Mouse (Mus musculus): ENCODE measurements around the gene Mtmr12. TPM values are rescaled to one million over a fixed set of nuclear protein-coding genes. Genes with fewer than 3 reads are reported as not detected.

The Mtmr12 gene
- polyA plus RNA-seq, 2 experiments: 16.6 to 20.7 TPM

DNA sequence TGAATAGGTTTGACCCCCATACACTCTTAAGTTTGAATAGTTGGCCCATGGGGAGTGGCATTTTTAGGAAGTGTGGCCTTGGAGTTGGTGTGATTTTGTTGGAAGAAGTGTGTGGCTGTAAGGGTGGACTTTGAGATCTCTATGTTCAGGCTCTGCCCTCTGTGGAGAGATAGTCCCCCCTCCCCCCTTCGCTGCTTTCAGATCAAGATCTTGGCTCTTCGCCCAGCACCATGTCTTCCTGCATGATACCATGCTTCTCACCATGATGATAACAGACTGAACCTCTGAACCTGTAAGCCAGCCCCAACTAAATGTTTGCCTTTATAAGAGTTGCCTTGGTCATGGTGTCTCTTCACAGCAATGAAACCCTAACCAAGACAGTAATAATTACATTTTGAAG, 86.9 kb downstream of the Mtmr12 start:
- Histone ChIP-seq H3K9ac (ENCODE audit: low read depth, low read length, severe bottlenecking) (no peak overlapping the region), H3K4me3 (replicated peaks; ENCODE audit: low read length) (no peak overlapping the region), H3K4me2 (replicated peaks; ENCODE audit: low read depth, low read length, severe bottlenecking) (no peak overlapping the region), H3K27ac (replicated peaks; ENCODE audit: low read depth, low read length) (no peak overlapping the region), H3K4me1 (ENCODE audit: control insufficient read depth, insufficient read depth, low read length) (no peaks in the 10 kb centered on the region), H3K27me3 (ENCODE audit: control insufficient read depth, insufficient read depth, low read length) (no peaks in the 10 kb centered on the region), H3K36me3 (ENCODE audit: control insufficient read depth, insufficient read depth, low read length) (no peaks in the 10 kb centered on the region), H3K9me3 (ENCODE audit: control insufficient read depth, low read length) (no peaks in the 10 kb centered on the region)
- DNase-seq (ENCODE audit: low spot score) (no peak), ATAC-seq (ENCODE audit: low FRiP score, low read depth) (no peak)
- WGBS: 85% methylated on average over 2 of the region's 2 CpGs
- TF ChIP-seq POLR2A (IDR thresholded peaks at IDR 0.05; ENCODE audit: borderline replicate concordance, extremely low read depth, insufficient read depth, insufficient read length): no peak

DNA sequence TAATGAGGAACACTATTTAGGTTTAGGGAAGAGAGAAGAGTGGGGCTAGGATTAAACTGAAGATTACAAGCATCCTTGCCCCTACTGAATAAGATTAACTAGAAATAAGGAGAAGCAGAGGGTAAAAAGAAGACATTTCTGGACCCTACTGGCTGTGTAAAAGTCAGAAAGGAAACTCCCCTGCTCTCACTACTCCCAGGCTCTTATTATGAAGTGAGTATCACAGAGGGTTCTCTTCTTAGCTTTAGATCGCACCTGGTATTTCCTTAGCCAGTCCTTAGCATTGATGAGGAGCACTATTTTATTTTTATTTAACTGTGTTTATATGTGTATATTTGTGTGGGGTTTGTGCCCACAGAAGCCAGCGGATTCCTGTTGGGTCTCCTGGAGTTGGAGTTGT, 91.4 kb downstream of the Mtmr12 start:
- 50% methylated on average over 2 of the region's 2 CpGs for whole genome bisulfite sequencing
- H3K4me2 ChIP-seq (replicated peaks; ENCODE audit: low read depth, low read length, severe bottlenecking): no peak overlapping the region
- H3K4me3 ChIP-seq (replicated peaks; ENCODE audit: low read length): no peak overlapping the region
- no peak overlapping the region for H3K27ac ChIP-seq (replicated peaks; ENCODE audit: low read depth, low read length)
- ATAC-seq (ENCODE audit: low FRiP score, low read depth) (no peak), DNase-seq (ENCODE audit: low spot score) (no peak)
- H3K9me3 ChIP-seq (ENCODE audit: control insufficient read depth, low read length): no peaks in the 10 kb centered on the region
- no peaks in the 10 kb centered on the region for H3K36me3 ChIP-seq (ENCODE audit: control insufficient read depth, insufficient read depth, low read length)
- no peaks in the 10 kb centered on the region for H3K27me3 ChIP-seq (ENCODE audit: control insufficient read depth, insufficient read depth, low read length)
- H3K4me1 ChIP-seq (ENCODE audit: control insufficient read depth, insufficient read depth, low read length): no peaks in the 10 kb centered on the region
- no peak overlapping the region for H3K9ac ChIP-seq (ENCODE audit: low read depth, low read length, severe bottlenecking)
- no peak for TF ChIP-seq POLR2A (IDR thresholded peaks at IDR 0.05; ENCODE audit: borderline replicate concordance, extremely low read depth, insufficient read depth, insufficient read length)

DNA sequence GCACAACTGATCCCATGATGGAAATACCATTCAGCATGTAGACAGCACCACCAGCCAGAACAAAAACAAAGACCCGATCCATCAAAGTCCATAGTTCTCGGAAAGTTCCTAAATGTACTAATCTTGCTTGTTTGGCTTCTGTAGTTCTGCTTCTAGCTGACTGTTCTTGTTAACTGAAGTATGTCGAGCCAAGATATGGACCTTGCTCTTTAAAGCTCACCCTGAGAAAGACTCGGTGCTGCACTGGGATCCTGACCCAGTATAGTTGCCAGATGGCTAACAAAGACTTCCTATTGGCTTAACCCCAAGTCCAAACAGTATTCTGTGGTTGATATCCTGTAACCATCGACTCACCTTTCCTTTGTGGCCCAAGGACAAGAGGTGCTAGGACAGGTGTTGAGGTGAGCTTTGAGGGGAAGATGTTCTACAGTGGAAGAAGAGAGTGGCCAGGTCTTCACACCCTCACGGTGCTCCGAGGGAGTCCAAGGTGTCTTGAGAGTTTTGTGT, 93.5 kb downstream of the Mtmr12 start:
- Histone ChIP-seq H3K4me3 (replicated peaks; ENCODE audit: low read length) (no peak overlapping the region), H3K4me1 (ENCODE audit: control insufficient read depth, insufficient read depth, low read length) (no peaks in the 10 kb centered on the region), H3K27ac (replicated peaks; ENCODE audit: low read depth, low read length) (no peak overlapping the region), H3K9ac (ENCODE audit: low read depth, low read length, severe bottlenecking) (no peak overlapping the region), H3K9me3 (ENCODE audit: control insufficient read depth, low read length) (no peaks in the 10 kb centered on the region), H3K36me3 (ENCODE audit: control insufficient read depth, insufficient read depth, low read length) (no peaks in the 10 kb centered on the region), H3K4me2 (replicated peaks; ENCODE audit: low read depth, low read length, severe bottlenecking) (no peak overlapping the region), H3K27me3 (ENCODE audit: control insufficient read depth, insufficient read depth, low read length) (no peaks in the 10 kb centered on the region)
- DNase-seq (ENCODE audit: low spot score) (no peak), ATAC-seq (ENCODE audit: low FRiP score, low read depth) (no peak)
- no peak for TF ChIP-seq POLR2A (IDR thresholded peaks at IDR 0.05; ENCODE audit: borderline replicate concordance, extremely low read depth, insufficient read depth, insufficient read length)
- 83% methylated on average over 7 of the region's 7 CpGs for WGBS

DNA sequence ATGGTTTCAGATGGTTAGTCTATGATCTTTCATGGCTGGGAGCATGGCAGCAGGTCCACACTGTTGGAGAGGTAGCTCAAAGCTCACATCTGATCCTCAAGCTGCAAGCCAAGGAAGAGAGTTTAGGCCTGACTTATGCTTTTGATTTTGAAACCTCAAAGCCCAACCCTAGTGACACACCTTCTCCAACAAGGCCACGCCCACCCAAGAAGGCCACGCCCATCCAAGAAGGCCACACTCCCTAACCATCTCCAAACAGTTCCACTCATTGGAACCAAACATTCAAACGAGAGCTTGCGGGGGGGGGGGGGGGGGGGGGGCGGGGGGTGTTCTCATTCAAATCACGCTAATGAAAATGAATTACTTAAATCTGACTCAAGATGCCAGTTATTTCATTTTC, 96.9 kb downstream of the Mtmr12 start:
- no peaks in the 10 kb centered on the region for H3K36me3 ChIP-seq (ENCODE audit: control insufficient read depth, insufficient read depth, low read length)
- no peak overlapping the region for H3K9ac ChIP-seq (ENCODE audit: low read depth, low read length, severe bottlenecking)
- TF ChIP-seq POLR2A (IDR thresholded peaks at IDR 0.05; ENCODE audit: borderline replicate concordance, extremely low read depth, insufficient read depth, insufficient read length): no peak
- no peak overlapping the region for H3K27ac ChIP-seq (replicated peaks; ENCODE audit: low read depth, low read length)
- H3K27me3 ChIP-seq (ENCODE audit: control insufficient read depth, insufficient read depth, low read length): no peaks in the 10 kb centered on the region
- H3K4me1 ChIP-seq (ENCODE audit: control insufficient read depth, insufficient read depth, low read length): no peaks in the 10 kb centered on the region
- no peak overlapping the region for H3K4me3 ChIP-seq (replicated peaks; ENCODE audit: low read length)
- 76% methylated on average over 4 of the region's 6 CpGs for WGBS
- H3K4me2 ChIP-seq (replicated peaks; ENCODE audit: low read depth, low read length, severe bottlenecking): no peak overlapping the region
- DNase-seq (ENCODE audit: low spot score): no peak
- H3K9me3 ChIP-seq (ENCODE audit: control insufficient read depth, low read length): no peaks in the 10 kb centered on the region
- no peak for ATAC-seq (ENCODE audit: low FRiP score, low read depth)

DNA sequence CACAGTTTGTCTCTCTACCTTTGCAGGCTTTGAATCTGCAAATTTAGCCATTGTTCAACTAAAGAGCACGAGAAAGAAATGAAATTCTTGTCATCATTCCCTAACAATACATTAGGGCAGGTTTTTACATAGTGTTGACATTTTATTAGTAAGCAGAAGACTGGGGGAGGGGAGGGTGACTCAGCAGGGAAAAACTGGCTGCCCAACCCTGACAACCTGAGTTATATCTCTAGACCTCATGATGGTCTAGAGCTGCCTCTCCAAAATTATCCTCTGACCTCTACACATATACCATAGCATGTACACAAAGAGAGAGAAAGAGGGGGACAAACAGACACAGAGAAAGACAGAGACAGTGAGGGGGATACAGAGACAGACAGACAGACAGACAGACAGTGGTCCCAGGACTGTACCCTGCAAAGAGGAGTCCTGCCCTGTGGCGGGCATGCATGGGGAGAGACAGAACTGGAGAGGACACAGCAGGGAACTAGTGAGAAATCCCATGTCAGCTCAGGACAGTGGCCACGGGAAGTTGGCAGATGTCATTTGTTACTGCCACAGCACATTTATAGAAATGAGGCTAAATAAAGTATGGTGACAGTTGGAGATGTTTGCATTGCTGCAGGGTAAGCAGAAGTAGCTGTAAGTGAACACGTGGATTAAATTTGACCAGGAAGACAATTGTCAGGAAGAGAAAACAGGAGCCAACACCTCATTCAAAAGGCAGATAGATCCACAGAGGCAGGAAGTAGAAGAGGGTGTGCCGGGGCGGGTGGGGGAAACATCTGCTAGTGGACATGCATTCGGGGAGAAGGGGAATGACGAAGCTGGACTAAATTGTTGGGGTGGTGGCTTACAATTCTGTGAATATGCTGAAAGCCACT, 101.6 kb downstream of the Mtmr12 start:
- Histone ChIP-seq H3K4me1 (ENCODE audit: control insufficient read depth, insufficient read depth, low read length) (no peaks in the 10 kb centered on the region), H3K9me3 (ENCODE audit: control insufficient read depth, low read length) (no peaks in the 10 kb centered on the region), H3K27me3 (ENCODE audit: control insufficient read depth, insufficient read depth, low read length) (no peaks in the 10 kb centered on the region), H3K9ac (ENCODE audit: low read depth, low read length, severe bottlenecking) (no peak overlapping the region), H3K36me3 (ENCODE audit: control insufficient read depth, insufficient read depth, low read length) (no peaks in the 10 kb centered on the region), H3K4me2 (replicated peaks; ENCODE audit: low read depth, low read length, severe bottlenecking) (no peak overlapping the region), H3K4me3 (replicated peaks; ENCODE audit: low read length) (no peak overlapping the region), H3K27ac (replicated peaks; ENCODE audit: low read depth, low read length) (no peak overlapping the region)
- ATAC-seq (ENCODE audit: low FRiP score, low read depth) (no peak), DNase-seq (ENCODE audit: low spot score) (no peak)
- 48% methylated on average over 8 of the region's 8 CpGs for WGBS
- TF ChIP-seq POLR2A (IDR thresholded peaks at IDR 0.05; ENCODE audit: borderline replicate concordance, extremely low read depth, insufficient read depth, insufficient read length): no peak
